Mouse (Mus musculus) testis, adult 2 months (tissue): ENCODE measurements around the gene Fntb.

ENCODE experiments used
- CTCF ChIP-seq: fragments of 200-500 bp; IDR thresholded peaks from 2 replicates; pipeline ENCODE4 v1.5.1; 2012; ENCODE audit warnings: low read depth, mild to moderate bottlenecking, inconsistent platforms, low read length, moderate library complexity; ENCODE audit not compliant: control insufficient read depth, insufficient read depth, insufficient replicate concordance
- POLR2A ChIP-seq: fragments of 200-500 bp; IDR thresholded peaks from 2 replicates; pipeline ENCODE4 v1.6.1; 2012; ENCODE audit warnings: low read depth, mild to moderate bottlenecking, inconsistent platforms, low read length, moderate library complexity; ENCODE audit not compliant: control insufficient read depth

- TF ChIP-seq CTCF: no peak
- no peak for TF ChIP-seq POLR2A
These were observed 189.5 kb downstream of the Fntb start for GRCm38 (mm10) chr12:76954698-76955423.
